Mouse (Mus musculus) liver, embryonic 14.5 days (tissue): ENCODE data around the gene Mdm2. TPM values are rescaled to one million over a fixed set of nuclear protein-coding genes. Genes with fewer than 3 reads are reported as not detected.
"Not testable (repeated sequence)": the region's sequence is repeated elsewhere in the genome, so short reads cannot be mapped to it uniquely, and the experiment has no call there.

Experiments used
- ATAC-seq: fragments of 200-750 bp; cut with Nextera tagmentation; 2 replicates; pipeline ENCODE4 v1.8.0; 2017; ENCODE audit warnings: moderate number of reproducible peaks, mild to moderate bottlenecking, moderate library complexity; ENCODE audit not compliant: insufficient read depth
- DNase-seq, 3 experiments: peaks; one replicate each; pipeline ENCODE4 v3.0.0-alpha.2; 2012 to 2013; ENCODE audit warnings: low read depth in 3 of 3, low spot score in 3 of 3
- H3K27ac ChIP-seq: fragments of 300-500 bp; sonication (generic); 2 replicates; pipeline ENCODE4 v1.5.1; 2014; ENCODE audit warnings: moderate library complexity, mild to moderate bottlenecking, control low read depth, inconsistent platforms
- H3K27me3 ChIP-seq: fragments of 300-500 bp; sonication (generic); 2 replicates; pipeline ENCODE4 v1.6.1; 2014; ENCODE audit warnings: mild to moderate bottlenecking, low read length, moderate library complexity; ENCODE audit not compliant: control insufficient read depth, insufficient read depth
- H3K36me3 ChIP-seq: fragments of 300-500 bp; sonication (generic); replicated peaks from 2 replicates; pipeline ENCODE4 v1.6.1; 2014; ENCODE audit warnings: low read depth; ENCODE audit not compliant: control insufficient read depth, insufficient read depth
- H3K4me1 ChIP-seq, 2 experiments: fragments of 200-500 bp in 1 of 2; fragments of 300-500 bp in 1 of 2; sonication (generic) in 1 of 2; replicated peaks; 2 replicates each; pipeline ENCODE4 v1.6.1; 2012 to 2014; ENCODE audit warnings: antibody characterized with exemption in 1 of 2, inconsistent platforms in 1 of 2, low read length in 1 of 2; ENCODE audit not compliant: control insufficient read depth in 2 of 2, insufficient read depth in 2 of 2
- H3K4me2 ChIP-seq: fragments of 300-500 bp; sonication (generic); 2 replicates; pipeline ENCODE4 v1.6.1; 2014; ENCODE audit warnings: low read depth, mild to moderate bottlenecking, control low read depth, moderate library complexity
- H3K4me3 ChIP-seq, 2 experiments: fragments of 200-500 bp in 1 of 2; fragments of 300-500 bp in 1 of 2; sonication (generic) in 1 of 2; 2 replicates each; pipeline ENCODE4 v1.5.1; 2012 to 2014; ENCODE audit warnings: low read depth in 2 of 2, low read length in 2 of 2, mild to moderate bottlenecking in 2 of 2, control low read depth in 1 of 2, inconsistent platforms in 1 of 2, moderate library complexity in 1 of 2; ENCODE audit not compliant: insufficient read depth in 1 of 2
- H3K9ac ChIP-seq: fragments of 300-500 bp; sonication (generic); replicated peaks from 2 replicates; pipeline ENCODE4 v1.6.1; 2014; ENCODE audit warnings: mild to moderate bottlenecking, control low read depth, moderate library complexity
- H3K9me3 ChIP-seq: fragments of 300-500 bp; sonication (generic); 2 replicates; pipeline ENCODE4 v1.6.1; 2016; ENCODE audit warnings: low read length, mixed read lengths; ENCODE audit not compliant: control insufficient read depth
- CTCF ChIP-seq: IDR thresholded peaks from 2 replicates; pipeline ENCODE4 v1.5.1; 2016; ENCODE audit warnings: antibody characterized with exemption, low read depth, control low read depth
- EP300 ChIP-seq: IDR thresholded peaks from 2 replicates; pipeline ENCODE4 v1.6.1; 2016; ENCODE audit warnings: antibody characterized with exemption, low read depth
- WGBS: fragments of 180-500 bp; shearing (Covaris S2); extraction: QIAGEN DNeasy Blood & Tissue Kit; methylation state at CpG from one replicate; pipeline ENCODE4 v1.1.7; 2014; ENCODE audit not compliant: insufficient replicate concordance; 5-methylcytosine and 5-hydroxymethylcytosine counted together
- polyA plus RNA-seq, 2 experiments: library from polyadenylated mRNA; depleted of rRNA in 1 of 2; stranded (reverse) in 1 of 2; unstranded in 1 of 2; fragments of >200 nt; fragmentation: Nextera tagmentation in 1 of 2; extraction: Ambion mirVana in 1 of 2; gene quantifications; 2 replicates each; pipeline versions ENCODE4 v1.2.1 to v1.2.3; 2012 to 2014

Gene Mdm2
- polyA plus RNA-seq (2012; rRNA removed) (14.4 and 20.0 TPM in 2 replicates), polyA plus RNA-seq (2014; fragmentation: Nextera tagmentation; extraction: Ambion mirVana) (12.8 and 13.9 TPM in 2 replicates)

GRCm38 (mm10) chr10:117710604-117711141 lies at the start of gene Mdm2:
Gene Mdm2 (minus strand): TSS chr10:117710758.
- peak; percentile 94 for ATAC-seq

GRCm38 (mm10) chr10:117759844-117760630 lies 49.5 kb upstream of the Mdm2 start:
- no peak overlapping the region for H3K27ac ChIP-seq
- DNase-seq (no peak), ATAC-seq (no peak)
- H3K9ac ChIP-seq = no peak overlapping the region
- H3K9me3 ChIP-seq = no peaks in the 10 kb centered on the region
- no peaks in the 10 kb centered on the region for H3K4me1 ChIP-seq
- 84% methylated on average over 10 of the region's 10 CpGs for WGBS
- H3K36me3 ChIP-seq = peaks cover 75% of the 10 kb centered on the region
- no peaks in the 10 kb centered on the region for H3K27me3 ChIP-seq
- TF ChIP-seq EP300 (no peak), CTCF (no peak)
- H3K4me2 ChIP-seq = no peak overlapping the region
- no peak overlapping the region for H3K4me3 ChIP-seq

More at GRCm38 (mm10) chr10:117710604-117711141, at the start of gene Mdm2:
- peak within 1 kb of the TSS; percentile 97 for H3K9ac ChIP-seq
- TF ChIP-seq CTCF (peak; percentile 83), EP300 (no peak)
- H3K4me1 ChIP-seq = peaks cover 0 to 9% of the 10 kb centered on the region in 2 experiments; a peak in 3 of 4 replicates
- WGBS = 1% methylated on average over 51 of the region's 52 CpGs
- peak; percentile 88 for DNase-seq
- peak within 1 kb of the TSS; percentile 79 for H3K27ac ChIP-seq
- peak within 1 kb of the TSS; percentile 76 to 94 for H3K4me3 ChIP-seq
- H3K9me3 ChIP-seq = no peaks in the 10 kb centered on the region
- peaks cover 12% of the 10 kb centered on the region for H3K36me3 ChIP-seq
- peak within 1 kb of the TSS; percentile 77 for H3K4me2 ChIP-seq
- no peaks in the 10 kb centered on the region for H3K27me3 ChIP-seq

GRCm38 (mm10) chr10:117758749-117759727 lies 48.5 kb upstream of the Mdm2 start:
- Histone ChIP-seq H3K27ac (no peak overlapping the region), H3K4me3 (no peak overlapping the region), H3K9ac (no peak overlapping the region), H3K27me3 (no peaks in the 10 kb centered on the region), H3K4me1 (no peaks in the 10 kb centered on the region), H3K9me3 (no peaks in the 10 kb centered on the region), H3K4me2 (no peak overlapping the region), H3K36me3 (peaks cover 70% of the 10 kb centered on the region)
- 81% methylated on average over 18 of the region's 18 CpGs for WGBS
- TF ChIP-seq CTCF (no peak), EP300 (no peak)
- DNase-seq (no peak), ATAC-seq (no peak)

- not testable (repeated sequence) for DNase-seq, ATAC-seq
- 89% methylated on average over 3 of the region's 3 CpGs for WGBS
Measured at GRCm38 (mm10) chr10:117758344-117758743, 47.8 kb upstream of the Mdm2 start.

More at GRCm38 (mm10) chr10:117758344-117758743, 47.8 kb upstream of the Mdm2 start:
- H3K36me3 ChIP-seq = peaks cover 64% of the 10 kb centered on the region
- H3K27ac ChIP-seq, H3K27me3 ChIP-seq, H3K9me3 ChIP-seq, H3K4me2 ChIP-seq, H3K9ac ChIP-seq, H3K4me1 ChIP-seq, H3K4me3 ChIP-seq: not testable (repeated sequence)
